Mouse (Mus musculus) forebrain, embryonic 14.5 days (tissue): ENCODE measurements at regions not wholly inside any gene's neighbourhood (a gene's known extent, or its start where the extent isn't known, plus 50 kb on each side); places are given as distances from the start of the nearest gene placed in this dataset.
"Not testable (repeated sequence)": the region's sequence is repeated elsewhere in the genome, so short reads cannot be mapped to it uniquely, and the experiment has no call there.

Experiments used
- ATAC-seq: fragments of 200-750 bp; cut with Nextera tagmentation; 2 replicates; pipeline ENCODE4 v1.8.0; 2017; ENCODE audit warnings: mild to moderate bottlenecking, moderate library complexity
- DNase-seq: peaks from one replicate; pipeline ENCODE4 v3.0.0-alpha.2; 2015; ENCODE audit warnings: low spot score
- H3K27ac ChIP-seq: fragments of 300-500 bp; sonication (generic); 2 replicates; pipeline ENCODE4 v1.5.1; 2014; ENCODE audit warnings: low read depth, mild to moderate bottlenecking, control low read depth, low read length, moderate library complexity
- H3K27me3 ChIP-seq: fragments of 300-500 bp; sonication (generic); replicated peaks from 2 replicates; pipeline ENCODE4 v1.6.1; 2014; ENCODE audit warnings: low read length, control low read depth, mixed read lengths; ENCODE audit not compliant: control insufficient read depth, insufficient read depth
- H3K36me3 ChIP-seq: fragments of 300-500 bp; sonication (generic); 2 replicates; pipeline ENCODE4 v1.6.1; 2014; ENCODE audit warnings: low read length, control low read depth; ENCODE audit not compliant: control insufficient read depth, insufficient read depth
- H3K4me1 ChIP-seq: fragments of 300-500 bp; sonication (generic); 2 replicates; pipeline ENCODE4 v1.6.1; 2014; ENCODE audit warnings: antibody characterized with exemption, low read length, control low read depth; ENCODE audit not compliant: control insufficient read depth, insufficient read depth
- H3K4me2 ChIP-seq: fragments of 300-500 bp; sonication (generic); 2 replicates; pipeline ENCODE4 v1.6.1; 2014; ENCODE audit warnings: mild to moderate bottlenecking, control low read depth, low read length
- H3K4me3 ChIP-seq: fragments of 300-500 bp; sonication (generic); 2 replicates; pipeline ENCODE4 v1.5.1; 2014; ENCODE audit warnings: low read depth, low read length, control low read depth
- H3K9ac ChIP-seq: fragments of 300-500 bp; sonication (generic); 2 replicates; pipeline ENCODE4 v1.6.1; 2014; ENCODE audit warnings: mild to moderate bottlenecking, low read length, control low read depth, moderate library complexity
- H3K9me3 ChIP-seq: fragments of 300-500 bp; sonication (generic); replicated peaks from 2 replicates; pipeline ENCODE4 v1.6.1; 2016; ENCODE audit warnings: low read length, control low read depth, mixed read lengths; ENCODE audit not compliant: control insufficient read depth
- WGBS: fragments of 180-500 bp; shearing (Covaris S2); extraction: QIAGEN DNeasy Blood & Tissue Kit; methylation state at CpG from one replicate; pipeline ENCODE4 v1.1.7; 2014; 5-methylcytosine and 5-hydroxymethylcytosine counted together

DNA sequence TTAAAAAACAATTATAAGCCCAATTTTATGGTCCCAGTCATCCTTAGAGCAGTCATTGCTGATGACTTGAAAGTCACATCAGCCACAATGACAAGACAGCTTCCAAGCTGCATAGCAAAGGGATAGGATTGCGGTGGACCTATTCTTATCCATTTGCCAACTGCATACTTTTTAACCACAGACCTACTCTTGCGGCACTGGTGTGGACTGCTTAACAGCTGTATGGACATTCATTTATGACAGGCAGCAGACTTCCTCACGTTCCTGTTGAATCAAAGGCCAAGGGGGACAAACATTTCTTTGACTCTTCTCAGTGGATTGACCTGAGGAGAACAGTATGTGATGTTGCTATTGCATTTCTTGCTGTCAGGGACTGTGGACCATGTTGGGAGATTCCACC, 233.5 kb downstream of the Adgrg6 start:
- H3K9ac ChIP-seq = no peak overlapping the region
- no peak for ATAC-seq
- H3K9me3 ChIP-seq = no peaks in the 10 kb centered on the region
- WGBS = 83% methylated on average over 3 of the region's 3 CpGs
- H3K4me3 ChIP-seq = no peak overlapping the region
- H3K4me2 ChIP-seq = no peak overlapping the region
- H3K27ac ChIP-seq = no peak overlapping the region
- no peak for DNase-seq
- no peaks in the 10 kb centered on the region for H3K4me1 ChIP-seq
- H3K36me3 ChIP-seq = no peaks in the 10 kb centered on the region
- H3K27me3 ChIP-seq = no peaks in the 10 kb centered on the region

DNA sequence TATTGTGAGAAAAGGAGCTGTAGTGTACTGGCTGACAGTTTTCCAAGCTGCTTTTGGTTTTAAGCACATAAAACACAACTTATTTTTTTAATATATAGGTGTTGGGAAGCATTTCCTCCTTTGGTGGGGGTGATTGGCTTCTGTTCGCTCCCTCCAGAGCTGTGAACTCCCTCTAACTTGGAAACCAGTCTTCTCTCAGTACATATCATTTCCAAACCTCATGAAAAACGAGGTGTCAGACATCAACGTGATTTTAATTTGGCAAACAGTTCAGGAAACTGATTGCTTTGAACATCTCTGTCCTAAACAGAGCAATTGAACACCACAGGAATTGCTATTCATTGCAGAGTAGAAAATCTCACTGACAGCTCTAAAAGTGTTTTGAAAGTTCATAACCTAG, 238.6 kb downstream of the Adgrg6 start:
- no peaks in the 10 kb centered on the region for H3K27me3 ChIP-seq

GRCm38 (mm10) chr10:14303476-14303875, 242.0 kb downstream of the Adgrg6 start:
- H3K27ac ChIP-seq = no peak overlapping the region
- H3K4me1 ChIP-seq = no peaks in the 10 kb centered on the region
- no peaks in the 10 kb centered on the region for H3K9me3 ChIP-seq
- ATAC-seq (no peak), DNase-seq (no peak)
- no peak overlapping the region for H3K4me3 ChIP-seq
- no peaks in the 10 kb centered on the region for H3K36me3 ChIP-seq
- no peaks in the 10 kb centered on the region for H3K27me3 ChIP-seq
- no peak overlapping the region for H3K9ac ChIP-seq
- no peak overlapping the region for H3K4me2 ChIP-seq

More for the DNA sequence above, 238.6 kb downstream of the Adgrg6 start:
- Histone ChIP-seq H3K9me3 (no peaks in the 10 kb centered on the region), H3K4me3 (no peak overlapping the region), H3K4me1 (no peaks in the 10 kb centered on the region), H3K36me3 (no peaks in the 10 kb centered on the region), H3K27ac (no peak overlapping the region), H3K9ac (no peak overlapping the region), H3K4me2 (no peak overlapping the region)
- ATAC-seq (peak; percentile 18; the same call in 1 of the 2 replicates), DNase-seq (peak; percentile 33)
- 67% methylated on average over 3 of the region's 3 CpGs for WGBS

DNA sequence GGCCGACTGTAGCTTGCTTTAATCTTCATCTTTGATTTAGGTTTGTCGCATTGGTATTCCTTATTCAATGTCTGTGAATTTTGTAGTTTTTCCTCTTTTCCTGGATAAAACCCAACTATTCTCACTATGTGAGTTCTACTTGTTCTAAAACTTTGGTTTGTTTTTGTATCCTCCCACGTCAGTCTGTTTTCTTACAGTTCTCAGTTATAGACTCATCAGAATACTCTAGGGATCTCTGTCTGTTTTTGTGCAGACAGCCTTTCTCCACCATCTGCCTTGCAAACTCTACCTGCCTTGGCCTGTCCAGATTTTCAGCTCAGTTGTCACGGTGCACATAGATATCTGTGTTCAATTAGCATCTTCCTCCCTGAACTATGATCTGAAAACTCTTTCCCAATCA, 249.3 kb downstream of the Adgrg6 start:
- Histone ChIP-seq H3K36me3 (no peaks in the 10 kb centered on the region), H3K9ac (no peak overlapping the region), H3K27ac (no peak overlapping the region), H3K27me3 (no peaks in the 10 kb centered on the region), H3K4me2 (no peak overlapping the region), H3K4me1 (no peaks in the 10 kb centered on the region), H3K9me3 (no peaks in the 10 kb centered on the region), H3K4me3 (no peak overlapping the region)
- no peak for ATAC-seq
- no peak for DNase-seq
- WGBS = 90% methylated on average over 4 of the region's 4 CpGs

- not testable (repeated sequence) for H3K27me3 ChIP-seq, H3K36me3 ChIP-seq, H3K4me2 ChIP-seq, H3K4me3 ChIP-seq, DNase-seq, H3K27ac ChIP-seq, H3K4me1 ChIP-seq, H3K9ac ChIP-seq, ATAC-seq, H3K9me3 ChIP-seq
- WGBS = 83% methylated on average over 8 of the region's 8 CpGs
Observed at GRCm38 (mm10) chr10:14292701-14293100, 252.8 kb downstream of the Adgrg6 start.

DNA sequence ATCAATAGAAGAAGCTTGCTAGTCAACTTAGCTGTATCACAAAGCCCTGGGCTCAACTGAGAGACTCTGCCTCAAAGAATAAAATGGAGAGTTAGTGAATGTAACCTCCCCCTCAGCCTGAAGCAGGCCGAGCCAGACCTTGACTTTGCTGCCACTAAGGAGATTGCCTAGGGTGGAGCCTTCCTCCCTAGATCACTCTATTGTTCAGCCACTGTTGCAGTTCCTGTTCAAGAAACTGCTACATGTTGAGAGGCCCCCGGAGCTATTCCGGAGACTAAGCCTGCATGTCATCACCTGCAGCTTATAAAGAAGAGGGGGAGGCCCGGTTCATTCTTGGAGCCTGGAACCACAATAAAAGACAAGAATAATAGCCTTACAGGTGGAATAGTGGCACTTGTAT, 257.9 kb downstream of the Adgrg6 start:
- Histone ChIP-seq H3K36me3 (no peaks in the 10 kb centered on the region), H3K4me1 (no peaks in the 10 kb centered on the region), H3K4me2 (no peak overlapping the region), H3K9ac (no peak overlapping the region), H3K9me3 (no peaks in the 10 kb centered on the region), H3K27me3 (no peaks in the 10 kb centered on the region), H3K4me3 (no peak overlapping the region), H3K27ac (no peak overlapping the region)
- ATAC-seq (no peak), DNase-seq (no peak)
- WGBS = 91% methylated on average over 4 of the region's 4 CpGs

DNA sequence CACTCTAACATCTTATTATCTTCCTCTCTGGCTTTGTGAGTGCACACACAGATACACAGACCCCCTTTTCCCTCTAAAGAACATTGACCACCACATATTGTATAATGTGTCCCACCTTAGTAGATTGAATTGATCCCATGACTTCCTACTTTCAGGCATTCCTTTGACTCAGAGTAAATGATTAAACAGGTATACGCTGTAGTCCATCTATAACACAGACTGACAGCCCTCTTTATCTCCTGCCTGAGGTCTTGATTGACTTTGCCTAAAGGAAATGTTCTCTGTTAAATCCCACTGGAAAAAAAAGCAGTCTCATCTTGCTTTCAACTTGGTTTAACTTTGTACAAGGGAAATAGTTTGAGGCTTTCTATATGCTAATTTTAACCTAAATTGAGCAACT, 268.8 kb downstream of the Adgrg6 start:
- Histone ChIP-seq H3K9me3 (no peaks in the 10 kb centered on the region), H3K36me3 (no peaks in the 10 kb centered on the region), H3K4me3 (no peak overlapping the region), H3K9ac (no peak overlapping the region), H3K27me3 (no peaks in the 10 kb centered on the region), H3K4me1 (no peaks in the 10 kb centered on the region), H3K4me2 (no peak overlapping the region), H3K27ac (no peak overlapping the region)
- ATAC-seq = no peak
- no peak for DNase-seq
- 91% methylated on average over 1 of the region's 1 CpGs for WGBS

DNA sequence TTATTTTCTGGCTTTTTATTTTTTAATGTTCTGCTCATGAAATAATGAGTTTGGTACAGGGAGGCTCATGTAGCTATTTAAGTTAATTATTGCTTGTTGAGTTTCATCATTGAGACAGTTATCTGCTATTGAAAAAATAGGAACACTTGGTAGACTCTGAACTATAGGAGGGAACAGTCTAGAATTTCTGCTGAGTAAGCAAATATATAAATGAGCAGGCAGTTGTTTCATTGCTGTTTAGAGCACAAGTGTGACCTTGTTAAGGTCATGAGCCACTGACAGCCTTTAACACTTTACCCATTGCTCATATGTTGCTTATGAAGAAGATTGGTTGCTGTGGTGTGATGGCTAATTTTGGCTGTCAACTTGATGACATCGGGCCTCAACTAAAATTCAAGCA, 270.0 kb downstream of the Adgrg6 start:
- Histone ChIP-seq H3K4me1 (no peaks in the 10 kb centered on the region), H3K4me3 (no peak overlapping the region), H3K27ac (no peak overlapping the region), H3K36me3 (no peaks in the 10 kb centered on the region), H3K4me2 (no peak overlapping the region), H3K9me3 (no peaks in the 10 kb centered on the region), H3K27me3 (no peaks in the 10 kb centered on the region), H3K9ac (no peak overlapping the region)
- DNase-seq = no peak
- WGBS = 93% methylated on average over 1 of the region's 1 CpGs
- no peak for ATAC-seq

- no peaks in the 10 kb centered on the region for H3K9me3 ChIP-seq
- ATAC-seq (no peak), DNase-seq (no peak)
- H3K9ac ChIP-seq = no peak overlapping the region
- no peaks in the 10 kb centered on the region for H3K4me1 ChIP-seq
- H3K4me3 ChIP-seq = no peak overlapping the region
- H3K4me2 ChIP-seq = no peak overlapping the region
- H3K27ac ChIP-seq = no peak overlapping the region
- H3K27me3 ChIP-seq = no peaks in the 10 kb centered on the region
- no peaks in the 10 kb centered on the region for H3K36me3 ChIP-seq
- WGBS = 27% methylated on average over 3 of the region's 4 CpGs
Observed at GRCm38 (mm10) chr10:14270008-14270407, 275.5 kb downstream of the Adgrg6 start.

DNA sequence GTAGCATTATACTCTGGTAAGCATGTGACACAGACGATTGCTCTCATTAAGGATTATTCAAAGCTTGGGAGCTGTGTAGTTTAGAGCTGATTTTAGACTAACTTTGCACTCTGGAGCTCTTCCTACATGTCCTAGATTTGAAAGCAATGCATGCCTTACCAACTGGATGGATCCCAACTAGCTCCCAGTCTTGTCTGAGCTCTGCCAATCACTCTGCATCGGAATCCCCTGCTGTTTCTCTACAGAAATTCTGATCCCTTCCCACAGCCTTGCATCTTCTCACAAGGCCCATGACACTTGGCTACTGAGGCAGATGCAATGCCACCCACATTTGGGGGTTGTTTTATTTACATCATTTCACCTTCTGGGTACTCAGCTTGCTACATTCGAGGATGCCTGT, 277.8 kb downstream of the Adgrg6 start:
- Histone ChIP-seq H3K4me3 (no peak overlapping the region), H3K4me2 (no peak overlapping the region), H3K36me3 (no peaks in the 10 kb centered on the region), H3K9me3 (no peaks in the 10 kb centered on the region), H3K27me3 (no peaks in the 10 kb centered on the region), H3K9ac (no peak overlapping the region), H3K27ac (no peak overlapping the region), H3K4me1 (no peaks in the 10 kb centered on the region)
- ATAC-seq (no peak), DNase-seq (no peak)
- WGBS = 86% methylated on average over 3 of the region's 3 CpGs
